Mouse (Mus musculus) liver, adult 2 months (tissue): ENCODE results near the gene Gstm3. TPM values are rescaled to one million over a fixed set of nuclear protein-coding genes. Genes with fewer than 3 reads are reported as not detected.
A peak's percentile ranks its signal among the peaks of the same experiment; 100 is the strongest.
"Not testable (repeated sequence)": the region's sequence is repeated elsewhere in the genome, so short reads cannot be mapped to it uniquely, and the experiment has no call there.

Experiments used
- DNase-seq: peaks from one replicate; pipeline ENCODE4 v3.0.0-alpha.2; 2011; ENCODE audit warnings: low read depth, low spot score; ENCODE audit errors: extremely low read depth
- H3K27ac ChIP-seq: fragments of 200-500 bp; replicated peaks from 2 replicates; pipeline ENCODE4 v1.5.1; 2012; ENCODE audit warnings: low read depth, mild to moderate bottlenecking, control low read depth, inconsistent platforms, low read length; ENCODE audit not compliant: insufficient read depth
- H3K27me3 ChIP-seq: fragments of 200-500 bp; 2 replicates; pipeline ENCODE4 v1.6.1; 2012; ENCODE audit warnings: mild to moderate bottlenecking, moderate library complexity, low read length, inconsistent platforms; ENCODE audit not compliant: control insufficient read depth, insufficient read depth
- H3K36me3 ChIP-seq: fragments of 200-500 bp; 2 replicates; pipeline ENCODE4 v1.6.1; 2012; ENCODE audit warnings: low read length, inconsistent platforms; ENCODE audit not compliant: control insufficient read depth, insufficient read depth
- H3K4me1 ChIP-seq: fragments of 200-500 bp; 2 replicates; pipeline ENCODE4 v1.6.1; 2011; ENCODE audit warnings: low read length; ENCODE audit not compliant: control insufficient read depth, insufficient read depth
- H3K4me3 ChIP-seq: fragments of 200-500 bp; 2 replicates; pipeline ENCODE4 v1.5.1; 2011; ENCODE audit warnings: low read depth, mild to moderate bottlenecking, control low read depth, low read length, moderate library complexity; ENCODE audit not compliant: insufficient read depth
- H3K79me2 ChIP-seq: fragments of 200-500 bp; 2 replicates; pipeline ENCODE4 v1.6.1; 2012; ENCODE audit warnings: inconsistent platforms, mild to moderate bottlenecking, low read length, moderate library complexity; ENCODE audit not compliant: control insufficient read depth, insufficient read depth
- H3K9ac ChIP-seq: fragments of 200-500 bp; 2 replicates; pipeline ENCODE4 v1.6.1; 2012; ENCODE audit warnings: low read depth, mild to moderate bottlenecking, control low read depth, inconsistent platforms, low read length
- CTCF ChIP-seq: fragments of 200-500 bp; IDR thresholded peaks from 2 replicates; pipeline ENCODE4 v1.5.1; 2011; ENCODE audit warnings: low read depth, low read length, control low read depth
- POLR2A ChIP-seq: fragments of 200-500 bp; IDR thresholded peaks from 2 replicates; pipeline ENCODE4 v1.6.1; 2011; ENCODE audit warnings: low read length, control low read depth; ENCODE audit not compliant: insufficient read depth; ENCODE audit errors: extremely low read depth
- WGBS: fragments of 180-500 bp; shearing (Covaris S2); methylation state at CpG from one replicate; pipeline ENCODE4 v1.1.7; 2018; 5-methylcytosine and 5-hydroxymethylcytosine counted together
- polyA plus RNA-seq: library from polyadenylated mRNA; depleted of rRNA; stranded (reverse); fragments of >200 nt; gene quantifications from 2 replicates; pipeline ENCODE4 v1.2.3, GENCODE M21; 2012
- total RNA-seq: library from RNA; depleted of rRNA; stranded (reverse); fragments of >200 nt; gene quantifications from 2 replicates; pipeline ENCODE4 v1.2.3, GENCODE M21; 2014

Gstm3 gene
- total and polyA plus RNA-seq, 2 experiments: 34.1 to 145 TPM

DNA sequence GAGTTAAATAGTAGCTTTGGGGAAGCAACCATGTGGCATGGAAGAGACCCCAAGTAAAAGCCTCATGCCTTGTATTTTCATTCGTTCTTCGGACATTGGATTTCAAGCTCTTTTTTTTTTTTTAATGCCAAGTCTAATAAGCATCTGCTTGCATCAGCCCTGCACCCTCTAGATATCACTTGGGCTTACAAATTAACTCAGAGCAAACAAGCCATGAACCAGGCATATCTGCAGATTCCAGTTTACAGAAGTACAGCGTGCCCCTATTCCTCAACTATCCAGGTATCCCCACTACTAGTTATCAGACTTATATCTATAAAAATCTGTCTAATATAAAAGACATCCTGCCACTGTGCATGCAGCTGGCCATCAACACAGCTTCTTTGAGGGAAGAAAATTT lies 3.0 kb upstream of the Gstm3 start:
- peak; percentile 94 for DNase-seq
- no peak overlapping the region for H3K27ac ChIP-seq
- no peak overlapping the region for H3K9ac ChIP-seq
- no peaks in the 10 kb centered on the region for H3K36me3 ChIP-seq
- H3K79me2 ChIP-seq: no peaks in the 10 kb centered on the region
- 29% methylated on average over 3 of the region's 3 CpGs for WGBS
- H3K4me3 ChIP-seq: no peak overlapping the region
- no peak for TF ChIP-seq POLR2A
- TF ChIP-seq CTCF: no peak
- H3K4me1 ChIP-seq: peaks cover 21% of the 10 kb centered on the region
- no peaks in the 10 kb centered on the region for H3K27me3 ChIP-seq

DNA sequence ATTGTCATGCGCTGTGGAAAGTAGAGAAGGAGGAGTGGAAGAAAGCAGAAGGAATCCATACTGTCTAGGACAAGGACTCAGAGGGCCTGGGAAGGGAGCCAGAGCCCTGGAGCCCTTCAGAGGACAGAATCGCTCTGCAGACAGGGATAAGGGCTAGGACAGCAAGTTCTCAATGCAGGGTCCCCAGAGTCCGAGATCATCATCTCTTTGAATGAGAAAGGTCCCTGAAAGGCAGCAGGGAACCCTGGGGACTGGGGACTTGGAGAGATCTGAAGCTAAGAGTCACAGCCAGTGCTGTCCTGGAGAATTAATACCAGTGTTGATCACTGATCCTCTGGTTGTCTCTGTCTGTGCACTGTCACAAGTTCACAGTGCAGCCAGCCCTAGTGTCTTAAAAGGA lies 2.0 kb upstream of the Gstm3 start:
- not testable (repeated sequence) for H3K27me3 ChIP-seq, H3K9ac ChIP-seq, H3K36me3 ChIP-seq, H3K27ac ChIP-seq, DNase-seq, H3K79me2 ChIP-seq, H3K4me3 ChIP-seq
- peaks cover 27% of the 10 kb centered on the region for H3K4me1 ChIP-seq
- 80% methylated on average over 3 of the region's 3 CpGs for WGBS

DNA sequence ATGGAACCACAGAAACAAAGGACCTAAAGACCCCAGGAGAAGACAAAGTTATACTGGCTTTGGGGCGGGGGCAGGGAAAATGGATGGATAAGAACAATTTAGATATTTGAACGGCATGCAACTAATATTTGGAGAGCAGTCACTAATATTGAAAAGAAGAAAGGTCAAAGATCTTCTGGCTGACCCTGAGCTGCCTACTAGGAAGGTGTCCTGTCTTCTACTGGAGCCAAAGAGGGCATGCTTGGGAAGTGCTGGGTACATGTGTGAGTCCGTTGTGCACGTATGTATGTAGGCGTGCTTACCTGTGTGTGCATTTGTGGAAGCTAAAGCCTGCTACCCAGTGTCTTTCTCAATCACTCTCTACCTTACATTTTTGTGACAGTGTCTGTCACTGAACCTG lies 2.5 kb downstream of the Gstm3 start:
- Histone ChIP-seq H3K27ac (no peak overlapping the region), H3K9ac (no peak overlapping the region), H3K4me1 (peaks cover 19% of the 10 kb centered on the region), H3K4me3 (no peak overlapping the region), H3K27me3 (no peaks in the 10 kb centered on the region), H3K36me3 (no peaks in the 10 kb centered on the region), H3K79me2 (no peaks in the 10 kb centered on the region)
- 35% methylated on average over 5 of the region's 5 CpGs for WGBS
- DNase-seq: peak; percentile 82
- TF ChIP-seq CTCF (no peak), POLR2A (no peak)

DNA sequence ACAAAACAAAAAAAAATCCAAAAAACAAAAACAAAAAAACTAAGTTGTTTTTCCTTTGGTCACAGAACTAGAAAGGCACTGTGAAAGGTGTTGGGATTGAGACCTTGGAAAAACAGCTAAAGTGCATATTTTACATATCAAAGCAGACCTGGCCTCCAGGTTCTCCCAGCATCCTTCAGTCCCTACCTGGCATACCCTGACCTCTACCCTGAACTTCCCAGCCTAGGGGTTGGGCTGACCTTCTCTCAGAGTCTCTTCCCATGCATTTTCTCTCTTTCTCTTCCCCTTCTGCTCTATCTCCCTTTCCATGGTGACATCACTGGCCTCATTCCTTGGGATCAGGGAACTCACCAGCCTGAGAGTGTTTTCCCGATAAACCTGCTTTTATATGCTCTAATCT lies 3.5 kb downstream of the Gstm3 start:
- H3K27ac ChIP-seq: no peak overlapping the region
- H3K4me3 ChIP-seq: no peak overlapping the region
- DNase-seq: no peak
- no peaks in the 10 kb centered on the region for H3K27me3 ChIP-seq
- H3K9ac ChIP-seq: no peak overlapping the region
- peaks cover 19% of the 10 kb centered on the region for H3K4me1 ChIP-seq
- no peaks in the 10 kb centered on the region for H3K79me2 ChIP-seq
- no peak for TF ChIP-seq CTCF
- no peaks in the 10 kb centered on the region for H3K36me3 ChIP-seq
- 54% methylated on average over 1 of the region's 1 CpGs for WGBS

DNA sequence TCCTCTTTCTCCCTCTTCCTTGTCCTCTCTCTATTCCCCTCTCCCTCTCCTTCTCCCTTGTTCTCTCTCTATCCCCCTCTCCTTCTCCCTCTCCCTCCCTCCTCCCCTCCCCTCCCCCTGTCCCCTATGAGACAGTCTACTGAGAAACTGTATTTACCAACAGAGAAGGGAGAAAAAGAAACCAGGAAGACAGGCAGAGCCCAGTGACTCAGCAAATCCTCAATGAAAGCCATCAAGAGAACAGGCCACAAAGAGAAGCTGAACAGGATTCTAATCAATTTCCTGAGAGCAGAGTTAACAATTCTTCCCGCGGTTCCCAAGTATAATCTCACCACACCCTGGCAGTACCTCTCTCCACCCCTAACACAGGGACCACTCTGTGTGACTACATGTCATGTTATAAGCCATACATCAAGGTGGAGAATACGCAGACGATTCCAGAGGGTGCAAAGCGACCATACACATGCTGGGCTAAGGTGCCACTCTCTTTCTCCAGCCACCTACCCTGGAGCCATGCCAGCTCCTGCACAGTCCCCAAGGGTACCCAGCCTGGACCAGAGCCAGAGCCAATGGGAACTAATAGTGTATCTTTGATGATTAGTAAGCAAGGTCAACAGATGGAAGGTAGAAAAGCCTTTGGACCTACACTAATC lies 4.3 kb downstream of the Gstm3 start:
- Histone ChIP-seq H3K9ac (no peak overlapping the region), H3K27me3 (no peaks in the 10 kb centered on the region), H3K79me2 (no peaks in the 10 kb centered on the region), H3K4me3 (no peak overlapping the region), H3K36me3 (no peaks in the 10 kb centered on the region), H3K27ac (peak overlapping the region; percentile 23), H3K4me1 (peaks cover 19% of the 10 kb centered on the region)
- no peak for TF ChIP-seq POLR2A
- TF ChIP-seq CTCF: no peak
- DNase-seq: peak; percentile 51
- 55% methylated on average over 5 of the region's 5 CpGs for WGBS

DNA sequence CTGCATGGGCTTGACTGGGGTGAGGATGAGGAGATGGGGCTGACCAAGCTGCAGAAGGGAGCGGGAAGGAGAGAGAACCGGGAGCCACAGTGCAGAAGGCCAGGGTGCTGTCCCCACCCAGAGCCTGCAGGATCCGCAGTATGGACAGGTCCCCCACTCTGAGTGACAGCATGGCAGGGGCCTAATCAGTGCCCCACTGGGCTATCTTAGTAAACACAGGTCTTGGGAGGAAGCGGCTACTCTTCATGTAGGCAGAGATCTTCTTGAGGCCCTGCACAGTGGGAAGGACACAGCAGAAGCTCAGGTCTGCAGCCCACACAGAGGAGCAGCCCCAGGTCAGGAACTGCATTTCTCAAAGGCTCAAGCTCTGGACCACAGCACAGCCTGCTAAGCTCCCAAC lies 5.1 kb downstream of the Gstm3 start:
- 98% methylated on average over 4 of the region's 4 CpGs for WGBS
- no peak overlapping the region; the same call in 1 of the 2 replicates for H3K27ac ChIP-seq

DNA sequence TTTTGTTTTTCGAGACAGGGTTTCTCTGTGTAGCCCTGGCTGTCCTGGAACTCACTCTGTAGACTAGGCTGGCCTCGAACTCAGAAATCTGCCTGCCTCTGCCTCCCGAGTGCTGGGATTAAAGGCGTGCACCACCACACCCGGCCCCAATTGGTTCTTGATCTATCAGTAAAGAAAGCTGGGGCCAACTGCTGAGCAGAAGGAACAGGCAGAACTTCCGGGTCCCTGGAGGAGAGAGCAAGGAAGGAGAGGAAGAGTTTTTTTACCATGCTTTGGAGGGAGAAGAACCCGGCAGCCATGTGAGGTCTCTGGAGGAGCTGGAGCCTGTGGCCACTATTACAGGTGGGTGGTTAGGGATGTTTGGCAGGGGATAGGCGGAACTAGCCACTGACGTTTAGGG lies 13.8 kb downstream of the Gstm3 start:
- not testable (repeated sequence) for H3K27me3 ChIP-seq, H3K36me3 ChIP-seq, H3K79me2 ChIP-seq, DNase-seq, H3K4me1 ChIP-seq, H3K4me3 ChIP-seq, H3K27ac ChIP-seq, H3K9ac ChIP-seq
- WGBS: 94% methylated on average over 9 of the region's 9 CpGs

More for the DNA sequence above, 5.1 kb downstream of the Gstm3 start:
- no peak overlapping the region for H3K9ac ChIP-seq
- no peaks in the 10 kb centered on the region for H3K27me3 ChIP-seq
- H3K79me2 ChIP-seq: no peaks in the 10 kb centered on the region
- no peak overlapping the region for H3K4me3 ChIP-seq
- no peak for DNase-seq
- peaks cover 17% of the 10 kb centered on the region for H3K4me1 ChIP-seq
- H3K36me3 ChIP-seq: no peaks in the 10 kb centered on the region
- TF ChIP-seq POLR2A (no peak), CTCF (no peak)
